Mouse (Mus musculus): ENCODE results near the gene Flad1. TPM values are rescaled to one million over a fixed set of nuclear protein-coding genes. Genes with fewer than 3 reads are reported as not detected.

Gene Flad1
- total RNA-seq, 1 experiment from 2014 or later: 12.0 TPM

DNA sequence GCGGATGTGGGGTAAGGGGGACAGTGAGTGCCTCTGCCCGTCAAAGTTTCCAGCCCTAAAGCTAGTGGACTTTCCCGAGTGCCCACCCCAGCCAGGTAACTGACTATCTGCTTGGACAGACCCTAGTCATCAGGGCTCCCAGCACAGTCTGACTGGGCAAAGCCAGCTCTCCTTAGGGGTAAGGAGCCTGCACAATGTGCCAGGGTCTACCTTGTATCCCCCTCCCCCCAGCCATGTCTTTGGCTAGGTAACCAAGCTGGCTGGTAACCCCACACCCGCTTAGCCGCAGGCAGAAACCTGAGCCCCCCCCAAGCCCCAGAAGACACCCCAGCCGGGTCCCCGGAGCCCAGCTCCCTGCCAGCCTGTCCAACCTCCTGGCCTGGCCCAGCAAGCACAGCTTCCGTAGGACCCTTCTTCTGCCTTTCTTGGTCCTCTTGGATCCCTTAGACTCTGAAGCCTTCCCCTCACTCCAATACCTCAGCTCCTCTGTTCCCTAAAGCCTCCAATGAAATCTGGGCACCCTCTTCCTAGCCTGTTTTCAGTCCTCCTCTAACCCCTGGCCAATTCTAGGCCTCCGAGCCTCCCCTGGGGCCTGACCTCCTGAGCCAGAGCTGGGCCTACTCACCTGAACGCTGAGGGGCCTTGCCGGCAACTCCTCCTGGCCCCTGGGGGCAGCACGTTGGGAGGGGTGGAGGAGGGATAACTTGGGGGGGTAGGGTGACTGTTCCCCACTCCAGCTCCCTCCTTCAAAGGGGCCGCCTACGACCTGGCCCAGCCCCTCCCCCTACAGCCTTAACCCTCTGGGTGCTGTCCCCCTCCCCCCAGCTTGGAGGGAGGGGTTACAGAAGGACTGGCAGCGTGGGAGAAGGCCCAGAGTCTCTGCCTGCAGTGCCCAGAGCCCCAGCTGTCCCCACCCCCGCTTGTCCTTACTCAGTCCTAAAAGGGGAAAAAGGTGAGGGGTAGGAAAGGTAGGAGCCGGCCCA is 24.9 kb downstream of the Flad1 start:
- no peak for ATAC-seq (replicated peaks; ENCODE audit: low read depth, poor library complexity, severe bottlenecking)

- no peak; the same call in 1 of the 2 replicates for ATAC-seq (replicated peaks; ENCODE audit: low read depth, poor library complexity, severe bottlenecking)
Observed at GRCm38 (mm10) chr3:89385451-89385850, 26.2 kb downstream of the Flad1 start.

- ATAC-seq (replicated peaks; ENCODE audit: low read depth, poor library complexity, severe bottlenecking): no peak
Observed at GRCm38 (mm10) chr3:89384331-89385076, 27.2 kb downstream of the Flad1 start.

- no peak for ATAC-seq (replicated peaks; ENCODE audit: low read depth, poor library complexity, severe bottlenecking)
Observed at GRCm38 (mm10) chr3:89383651-89384255, 27.9 kb downstream of the Flad1 start.

DNA sequence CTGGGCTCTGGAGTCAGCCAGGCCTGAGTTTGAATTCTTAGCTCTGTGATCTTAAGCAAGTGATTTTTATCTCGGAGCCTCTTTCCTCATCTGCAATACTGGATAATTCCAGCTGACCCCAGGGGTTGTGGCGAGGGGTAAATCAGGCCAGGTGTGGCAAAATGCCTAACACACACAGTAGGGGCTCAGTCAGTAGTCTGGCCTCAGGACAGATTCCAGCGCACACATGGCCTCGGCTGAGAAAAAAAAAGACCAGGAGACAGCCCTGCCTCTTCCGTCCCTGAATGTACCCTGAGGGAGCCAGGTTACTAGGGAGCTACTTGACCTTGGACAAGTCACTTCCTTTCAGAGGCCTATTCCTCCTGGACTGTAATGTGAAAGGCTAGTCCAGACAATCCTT is 28.7 kb downstream of the Flad1 start:
- no peak for ATAC-seq (replicated peaks; ENCODE audit: low read depth, poor library complexity, severe bottlenecking)

GRCm38 (mm10) chr3:89382033-89382882 is 29.4 kb downstream of the Flad1 start:
- ATAC-seq (replicated peaks; ENCODE audit: low read depth, poor library complexity, severe bottlenecking): no peak

GRCm38 (mm10) chr3:89381233-89381632 is 30.4 kb downstream of the Flad1 start:
- ATAC-seq (replicated peaks; ENCODE audit: low read depth, poor library complexity, severe bottlenecking): no peak

- no peak for ATAC-seq (replicated peaks; ENCODE audit: low read depth, poor library complexity, severe bottlenecking)
Observed at GRCm38 (mm10) chr3:89380711-89381110, 31.0 kb downstream of the Flad1 start.

GRCm38 (mm10) chr3:89380291-89380690 is 31.4 kb downstream of the Flad1 start:
- no peak for ATAC-seq (replicated peaks; ENCODE audit: low read depth, poor library complexity, severe bottlenecking)

DNA sequence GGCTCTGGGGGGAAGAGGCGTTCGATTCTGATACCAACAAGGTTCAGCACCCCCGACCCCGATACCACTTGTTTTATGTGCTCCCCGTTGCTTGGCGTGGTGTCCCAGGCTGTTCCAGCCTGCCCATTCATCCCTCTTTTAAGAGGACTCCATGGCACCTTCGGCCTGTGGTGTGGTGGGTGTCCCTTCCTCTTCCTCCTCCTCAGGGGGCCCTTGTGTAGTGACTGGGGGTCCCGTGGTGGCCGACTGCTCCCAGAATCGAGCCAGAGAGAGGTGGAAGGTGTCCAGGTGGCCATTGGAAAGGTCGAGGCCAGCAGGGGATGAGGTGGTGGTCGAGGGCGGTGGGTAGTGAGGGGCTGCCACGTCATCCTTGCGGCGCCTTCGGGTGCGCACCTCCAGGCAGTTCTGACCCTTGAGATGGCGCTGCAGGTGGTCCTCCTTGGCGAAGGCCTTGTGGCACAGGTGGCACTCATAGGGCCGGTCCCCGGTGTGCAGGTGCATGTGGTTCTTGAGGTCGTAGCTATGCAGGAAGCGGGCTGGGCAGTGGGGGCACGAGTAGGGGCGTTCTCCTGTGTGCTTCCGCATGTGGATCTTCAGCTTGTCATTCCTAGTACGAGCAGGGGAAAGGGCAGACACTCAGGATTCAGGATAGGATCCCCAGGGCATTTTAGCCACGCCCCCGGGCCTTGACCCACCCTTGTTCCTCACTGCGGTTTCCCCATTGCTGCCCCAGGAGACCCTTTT is 32.1 kb downstream of the Flad1 start:
- no peak for ATAC-seq (replicated peaks; ENCODE audit: low read depth, poor library complexity, severe bottlenecking)

- peak; percentile 84 for ATAC-seq (replicated peaks; ENCODE audit: low read depth, poor library complexity, severe bottlenecking)
Observed at GRCm38 (mm10) chr3:89378394-89379067, 33.1 kb downstream of the Flad1 start.

DNA sequence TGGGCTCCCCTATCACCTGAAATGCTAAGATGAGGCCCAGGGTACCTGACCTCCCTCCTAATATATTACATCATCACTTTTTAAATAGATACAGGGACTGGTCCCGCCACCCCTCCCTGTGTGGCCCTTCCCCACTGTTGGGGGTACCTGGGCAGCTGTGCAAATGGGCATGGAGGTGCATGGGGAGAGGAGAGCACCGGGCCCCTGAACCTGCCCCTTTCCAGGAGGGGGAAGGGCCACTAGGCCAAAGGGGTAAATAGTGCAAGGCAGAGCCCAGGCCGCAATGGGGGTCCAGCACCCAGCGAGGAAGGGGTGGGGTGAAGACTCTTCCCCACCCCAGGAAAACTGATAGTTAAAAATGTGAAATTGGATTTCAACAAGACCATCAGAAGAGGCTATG is 33.8 kb downstream of the Flad1 start:
- no peak for ATAC-seq (replicated peaks; ENCODE audit: low read depth, poor library complexity, severe bottlenecking)

GRCm38 (mm10) chr3:89373581-89374231 is 38.0 kb downstream of the Flad1 start:
- no peak for ATAC-seq (replicated peaks; ENCODE audit: low read depth, poor library complexity, severe bottlenecking)

DNA sequence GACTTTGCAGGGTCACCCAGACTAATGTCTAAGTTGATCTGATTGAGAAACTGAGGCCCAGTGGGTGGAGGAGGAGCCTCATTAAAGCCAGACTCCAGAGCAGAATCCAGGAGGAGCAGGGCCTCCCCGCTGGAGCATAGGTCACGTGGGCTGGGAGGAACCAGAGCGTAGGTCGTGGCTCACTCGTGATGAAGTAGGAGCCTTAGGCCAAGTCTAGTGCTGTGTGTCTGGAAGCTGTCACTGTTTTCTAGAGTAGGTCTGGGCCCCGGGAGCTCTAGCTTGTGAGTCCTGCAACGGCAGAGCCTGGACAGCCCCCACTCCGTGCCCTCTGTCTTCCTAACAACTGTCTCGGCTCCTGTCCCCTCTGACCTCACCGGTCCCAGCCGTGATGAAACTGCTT is 44.3 kb downstream of the Flad1 start:
- no peak for ATAC-seq (replicated peaks; ENCODE audit: low read depth, poor library complexity, severe bottlenecking)

DNA sequence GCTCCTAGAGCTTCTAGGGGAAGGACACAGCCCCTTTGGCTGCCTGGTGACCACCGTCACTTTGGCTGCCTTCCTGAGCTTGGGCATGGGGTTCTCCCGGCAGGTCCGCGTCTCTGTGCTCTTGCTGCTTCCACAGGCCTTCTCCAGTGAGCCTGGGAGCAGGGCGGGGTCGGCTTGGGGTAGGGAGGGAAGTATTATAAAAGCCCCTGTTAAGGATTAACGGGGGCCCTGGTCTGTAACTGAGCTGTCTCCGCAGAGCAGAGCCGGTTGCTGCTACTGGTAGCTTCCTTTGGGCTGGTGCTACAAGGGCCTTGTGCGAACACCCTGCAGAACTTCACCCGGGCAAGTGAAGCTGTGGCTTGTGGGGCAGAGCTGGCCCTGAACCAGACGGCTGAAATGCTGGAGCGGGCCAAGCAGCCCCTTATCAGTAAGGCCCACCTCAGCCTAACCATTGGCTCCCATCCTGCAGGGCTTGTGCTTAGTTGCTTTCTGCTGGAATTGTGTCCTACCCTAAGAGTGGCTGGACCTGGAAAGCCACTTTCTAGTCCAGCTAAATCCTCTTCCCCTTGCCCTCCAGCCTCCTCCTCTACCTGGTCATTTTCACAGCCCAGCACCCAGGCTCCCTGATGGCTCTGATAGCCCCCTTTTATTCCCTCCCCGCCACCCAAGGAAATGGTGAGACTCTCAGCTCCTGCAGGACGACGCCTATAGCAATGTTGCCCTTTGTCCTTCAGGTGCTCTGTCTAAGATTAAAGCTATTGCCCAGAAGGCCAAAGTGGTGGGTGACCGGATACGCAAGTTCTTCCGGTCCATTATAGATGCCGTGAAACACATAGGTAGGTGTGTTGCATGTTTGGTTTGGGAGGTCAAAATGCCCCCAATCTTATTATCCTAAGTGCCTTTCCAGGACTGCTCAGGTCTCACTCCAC is 45.9 kb downstream of the Flad1 start:
- ATAC-seq (replicated peaks; ENCODE audit: low read depth, poor library complexity, severe bottlenecking): no peak

DNA sequence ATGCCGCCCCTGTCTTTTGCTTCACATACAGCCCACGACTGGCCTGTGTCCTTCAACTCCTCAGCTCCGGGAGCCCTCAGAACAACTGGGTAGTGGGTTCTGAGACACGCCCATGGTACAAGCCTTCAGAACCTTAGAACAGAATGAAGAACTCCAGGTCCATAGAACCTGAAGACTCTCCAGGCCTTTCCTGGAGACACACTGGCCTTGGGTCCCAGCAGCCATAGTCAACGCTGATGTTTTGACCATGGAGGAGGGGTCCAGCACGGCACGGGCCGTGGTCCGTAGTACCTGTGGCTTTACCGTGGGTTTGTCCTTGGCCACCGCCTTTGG is 46.6 kb downstream of the Flad1 start, which contains the start of gene Dcst1:
Dcst1 (minus strand) TSS at position 101 of the 333 bp plus-strand sequence.
- ATAC-seq (replicated peaks; ENCODE audit: low read depth, poor library complexity, severe bottlenecking): no peak

DNA sequence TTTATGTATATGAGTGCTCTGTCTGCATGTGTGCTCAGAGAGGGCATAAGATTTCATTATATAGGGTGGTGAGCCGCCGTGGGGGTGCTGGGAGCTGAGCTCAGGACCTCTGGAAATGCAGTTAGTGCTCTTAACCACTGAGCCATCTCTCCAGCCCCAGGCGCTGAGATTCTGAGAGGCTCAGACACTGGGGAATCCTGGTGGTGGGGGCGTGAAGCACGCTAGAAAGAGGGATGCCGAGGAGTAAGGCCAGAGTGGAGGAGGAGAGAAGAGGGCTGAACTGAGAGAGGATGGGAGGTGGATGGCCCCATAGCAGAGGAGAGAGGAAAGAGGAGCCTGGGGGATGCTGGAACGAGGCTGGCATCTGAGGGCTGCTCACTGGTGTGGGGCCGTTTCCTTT is 47.0 kb downstream of the Flad1 start:
- ATAC-seq (replicated peaks; ENCODE audit: low read depth, poor library complexity, severe bottlenecking): no peak

Data from common myeloid progenitor, adult 5-6 weeks (primary cell).